Mouse (Mus musculus) ES-CJ7 (cell line): ENCODE results near the gene Gm14137.
A peak's percentile ranks its signal among the peaks of the same experiment; 100 is the strongest.

Experiments used
- DNase-seq: peaks from one replicate; pipeline ENCODE4 v3.0.0; 2011; ENCODE audit warnings: low read depth, low spot score

Gm14137 gene

DNA sequence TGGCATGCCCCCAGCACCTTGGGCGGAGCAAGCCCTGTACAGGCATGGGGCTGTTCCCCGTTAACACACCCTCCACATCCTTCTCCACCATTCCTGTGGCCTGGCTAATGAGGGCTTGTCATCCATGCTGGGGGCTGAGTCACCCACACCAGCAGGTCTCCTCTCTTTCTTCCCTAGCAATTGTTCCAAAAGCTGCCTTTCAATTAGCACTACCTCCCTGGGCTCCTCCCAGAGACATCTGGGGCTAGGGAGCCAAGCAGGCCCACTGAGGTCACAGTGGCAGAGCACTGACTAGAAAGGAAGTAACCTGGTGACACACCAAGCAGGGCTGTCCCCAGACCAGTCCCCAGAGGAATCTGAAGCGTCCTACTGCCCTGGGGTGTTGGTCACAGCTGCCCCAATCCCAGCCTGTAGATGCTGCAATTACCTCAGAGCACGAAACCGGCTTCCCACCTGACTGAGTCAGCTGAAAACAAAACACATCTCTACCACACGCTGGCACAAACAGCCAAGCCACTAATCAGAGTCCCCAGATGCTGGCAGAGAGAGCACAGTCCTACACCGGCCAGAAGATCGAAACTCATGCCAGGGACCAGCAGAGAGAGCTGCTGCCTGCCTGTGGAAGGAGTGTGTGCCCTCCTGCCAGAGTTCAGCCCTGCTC is at the start of gene Gm14137:
Gene Gm14137 (plus strand): TSS at position 519 of the 661 bp plus-strand sequence.
- DNase-seq, result no peak

GRCm38 (mm10) chr2:119136346-119136898 is 37.9 kb upstream of the Gm14137 start:
- no peak for DNase-seq

DNA sequence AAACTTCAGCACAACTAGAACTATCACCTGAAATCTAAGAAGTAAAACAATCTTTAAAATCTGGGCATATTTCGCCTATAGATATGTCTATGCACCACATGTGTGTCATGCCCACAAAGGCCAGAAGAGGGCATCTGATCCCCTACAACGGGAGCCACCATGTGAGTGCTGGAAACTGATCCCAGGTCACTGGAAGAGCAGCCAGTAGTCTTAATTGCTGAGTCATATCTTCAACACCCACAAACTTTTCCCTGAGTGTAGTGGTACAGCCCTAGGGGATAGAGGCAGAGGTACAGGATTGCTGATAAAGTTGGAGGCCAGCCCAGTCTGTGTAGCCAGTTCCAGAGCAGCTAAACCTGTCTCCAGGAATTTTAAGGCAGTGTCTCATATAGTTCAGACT is 29.1 kb upstream of the Gm14137 start:
- peak; percentile 76 for DNase-seq

DNA sequence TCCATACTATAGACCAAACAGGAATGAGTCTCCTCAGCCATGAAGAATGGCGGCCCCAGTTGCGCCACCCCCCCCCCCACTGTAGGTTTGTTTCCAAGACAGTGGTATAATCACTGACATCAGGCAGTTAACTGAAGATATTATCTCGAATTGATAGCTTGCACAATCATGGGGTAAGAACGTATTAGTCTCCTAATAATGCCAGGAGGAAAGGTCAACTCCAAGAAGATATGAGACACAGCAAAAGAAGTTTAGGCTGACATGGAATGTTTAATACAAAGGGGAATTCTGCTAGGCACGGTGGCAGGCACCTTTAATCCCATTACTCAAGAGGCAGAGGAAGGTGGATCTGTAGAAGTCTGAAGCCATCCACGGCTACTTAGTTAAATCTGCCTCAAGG is 27.9 kb upstream of the Gm14137 start:
- DNase-seq, result no peak

DNA sequence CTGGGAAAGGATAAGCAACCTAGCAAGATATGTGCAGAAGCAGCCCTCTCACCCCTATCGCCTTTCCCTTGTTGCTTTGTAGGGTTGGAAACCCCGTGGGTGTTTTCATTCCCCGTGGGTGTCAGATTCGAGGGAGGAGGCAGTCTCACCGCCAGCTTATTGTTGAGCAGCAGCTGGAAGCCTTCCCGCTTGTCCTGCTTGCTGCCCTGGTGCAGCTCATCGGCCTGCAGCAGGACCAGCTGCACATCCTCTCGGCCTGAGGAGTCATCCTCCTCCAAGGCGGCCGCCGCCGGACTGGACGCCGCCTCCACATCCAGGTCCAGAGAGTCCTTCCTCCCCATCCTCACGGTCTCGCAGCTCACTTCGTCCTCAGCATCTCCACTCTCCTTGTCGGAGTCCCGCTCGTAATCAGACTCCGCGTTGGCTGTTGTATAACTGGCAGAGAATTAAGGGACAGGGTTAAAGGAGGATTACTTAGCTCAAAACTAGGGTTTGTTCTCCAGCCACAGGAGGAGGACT is 27.1 kb upstream of the Gm14137 start:
- DNase-seq, result no peak

GRCm38 (mm10) chr2:119147775-119148174 is 26.5 kb upstream of the Gm14137 start:
- no peak for DNase-seq

GRCm38 (mm10) chr2:119152255-119152654 is 22.1 kb upstream of the Gm14137 start:
- DNase-seq, result no peak

DNA sequence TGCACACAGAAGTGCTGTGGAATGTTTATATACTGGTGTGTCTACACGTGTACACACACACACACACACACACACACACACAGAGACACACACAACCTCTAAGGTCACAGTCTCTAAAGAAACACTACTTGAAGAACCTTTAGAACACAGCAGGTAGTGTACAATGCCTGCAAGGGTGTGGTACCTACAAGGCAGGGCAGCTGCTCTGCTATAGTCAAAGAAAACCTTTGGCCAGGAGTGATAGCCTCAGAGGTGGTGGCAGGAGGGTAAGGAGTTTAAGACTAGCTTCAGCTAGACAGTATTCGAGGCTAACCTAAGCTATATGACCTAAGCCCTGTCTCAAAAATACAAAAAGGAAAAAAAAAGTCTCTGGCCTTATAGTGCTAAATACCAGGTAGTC is 19.6 kb upstream of the Gm14137 start:
- no peak for DNase-seq

GRCm38 (mm10) chr2:119155388-119155787 is 18.9 kb upstream of the Gm14137 start:
- DNase-seq, result no peak

DNA sequence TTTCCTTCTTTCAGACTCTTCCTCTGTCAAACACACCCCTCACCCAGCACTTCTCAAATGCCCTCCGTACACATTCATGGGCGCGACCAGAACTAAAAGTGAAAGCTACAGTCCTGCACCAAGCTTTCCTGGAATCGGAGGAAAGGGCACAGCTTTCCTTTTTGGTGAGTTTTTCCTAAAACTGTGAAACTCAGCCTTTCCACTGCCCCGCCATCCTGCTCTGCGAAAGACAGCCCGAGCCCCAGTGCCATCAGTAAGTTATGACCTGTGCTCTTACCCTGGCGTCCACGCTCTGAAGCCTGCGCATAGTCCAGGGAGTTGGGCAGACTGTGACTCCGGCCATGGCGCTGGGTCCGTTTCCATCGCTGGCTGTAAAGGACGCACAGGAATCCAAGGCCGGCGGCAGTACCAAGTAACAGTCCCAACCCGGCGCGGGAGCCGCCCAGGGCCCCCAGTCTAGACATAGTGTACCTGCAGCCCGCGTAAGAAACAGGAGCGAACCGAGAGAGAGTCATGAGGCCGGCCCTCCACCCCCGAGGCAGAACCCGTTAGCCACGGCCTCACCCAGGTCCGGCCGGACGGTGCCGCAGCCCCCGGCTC is 18.1 kb upstream of the Gm14137 start:
- DNase-seq, result no peak

DNA sequence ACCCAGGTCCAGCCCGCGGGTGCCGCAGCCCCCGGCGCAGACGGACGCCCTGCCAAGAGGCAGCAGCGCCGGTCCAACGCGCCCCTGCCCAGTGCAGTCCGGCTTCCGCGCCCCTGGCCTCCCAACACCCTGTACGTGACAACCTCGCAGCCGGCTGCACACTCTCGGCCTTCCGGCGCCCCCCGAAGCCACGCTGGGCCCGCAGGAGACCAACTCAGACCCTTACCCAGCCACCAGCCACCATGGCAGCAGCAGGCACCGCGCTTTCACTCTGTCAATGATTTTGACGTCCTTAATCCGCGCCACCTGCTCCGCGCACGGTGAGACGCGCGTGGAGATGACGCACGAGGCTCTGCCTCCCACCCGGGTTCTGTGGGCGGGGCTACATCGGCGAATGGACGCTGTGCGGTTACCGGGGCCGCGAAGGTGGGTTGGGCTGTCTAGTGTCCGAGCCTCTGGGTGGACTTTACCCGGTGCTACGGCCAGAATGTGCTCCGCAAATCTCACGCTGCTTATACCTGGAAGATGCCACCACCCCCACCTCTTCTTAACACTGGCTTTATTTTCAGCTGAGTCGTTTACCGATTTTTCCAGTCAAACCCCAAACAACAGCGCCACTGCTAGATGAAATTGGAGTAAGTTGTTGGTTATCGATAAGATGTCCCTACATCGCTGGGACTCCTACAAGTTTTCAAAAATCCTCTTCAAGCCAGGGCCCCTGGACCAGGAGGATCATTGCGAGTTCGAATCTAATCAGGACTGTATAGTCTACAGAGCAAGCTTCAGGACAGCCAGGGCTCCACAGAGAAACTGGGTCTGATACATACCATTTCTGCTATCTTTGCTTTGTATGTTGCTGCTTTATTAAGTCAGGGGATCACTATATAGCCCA is 17.4 kb upstream of the Gm14137 start, which contains the start of gene Rmdn3:
Gene Rmdn3 (minus strand): TSS at position 354 of the 892 bp plus-strand sequence.
- peak; percentile 94 for DNase-seq

- no peak for DNase-seq
These were observed 16.5 kb upstream of the Gm14137 start for GRCm38 (mm10) chr2:119157836-119158235.

DNA sequence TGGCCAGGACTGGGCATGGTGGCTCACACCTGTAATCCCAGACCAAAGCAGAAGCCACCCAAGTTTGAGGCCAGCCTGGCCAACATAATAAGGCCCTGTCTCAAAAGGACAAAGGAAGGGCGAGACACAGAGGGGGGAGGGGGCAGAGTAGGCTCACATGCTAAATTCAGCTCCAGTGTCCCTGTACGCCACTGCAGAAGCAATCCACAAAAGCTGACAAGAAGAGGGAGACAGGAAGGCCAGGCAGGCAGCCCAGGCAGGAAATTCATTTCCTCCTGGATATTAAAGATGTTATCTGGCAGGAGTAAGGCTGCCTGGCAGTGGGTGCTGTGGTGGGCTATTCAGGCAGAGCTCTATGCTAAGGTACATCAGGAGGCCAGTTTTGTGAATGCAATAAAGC is 13.1 kb upstream of the Gm14137 start:
- DNase-seq, result no peak

DNA sequence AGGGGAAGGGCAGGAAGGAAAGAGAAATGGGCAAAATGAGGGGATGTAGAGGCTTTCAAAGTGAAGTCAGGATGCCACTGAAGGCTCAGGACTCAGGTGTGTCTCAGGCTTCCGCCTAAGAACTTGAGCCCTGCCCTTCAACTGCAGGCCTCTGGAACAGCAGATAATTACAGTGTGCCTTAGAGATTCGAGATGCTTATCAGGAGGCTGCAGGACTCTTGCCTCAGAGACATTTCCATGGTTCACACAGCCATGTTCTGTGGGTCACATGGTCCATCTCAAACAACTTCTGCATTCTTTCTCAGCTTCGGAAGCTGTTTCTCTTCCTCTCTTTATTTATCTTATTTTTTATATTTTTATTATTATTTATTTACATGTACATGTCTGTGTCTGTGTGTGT is 11.2 kb upstream of the Gm14137 start:
- DNase-seq, result no peak

DNA sequence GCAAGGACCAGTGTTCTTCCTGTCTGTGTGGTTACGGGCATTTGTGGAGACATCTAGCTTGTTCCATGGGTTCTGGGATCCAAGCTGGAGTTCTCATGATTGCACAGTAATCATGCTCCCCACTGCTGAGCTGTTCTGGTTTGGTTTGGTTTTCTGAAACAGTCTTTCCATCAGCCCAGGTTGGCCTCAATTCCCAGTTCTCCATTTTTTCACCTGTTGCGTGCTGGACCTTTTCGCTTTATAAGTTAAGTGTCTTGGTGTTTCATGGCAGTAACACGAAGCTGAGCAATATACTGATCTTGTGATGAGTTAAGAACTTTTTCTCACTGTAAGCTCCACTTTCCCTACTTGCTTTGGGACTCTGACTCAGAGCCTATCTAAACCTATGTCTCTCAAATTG is 10.3 kb upstream of the Gm14137 start:
- DNase-seq, result no peak

GRCm38 (mm10) chr2:119165401-119165800 is 8.9 kb upstream of the Gm14137 start:
- peak; percentile 61 for DNase-seq

DNA sequence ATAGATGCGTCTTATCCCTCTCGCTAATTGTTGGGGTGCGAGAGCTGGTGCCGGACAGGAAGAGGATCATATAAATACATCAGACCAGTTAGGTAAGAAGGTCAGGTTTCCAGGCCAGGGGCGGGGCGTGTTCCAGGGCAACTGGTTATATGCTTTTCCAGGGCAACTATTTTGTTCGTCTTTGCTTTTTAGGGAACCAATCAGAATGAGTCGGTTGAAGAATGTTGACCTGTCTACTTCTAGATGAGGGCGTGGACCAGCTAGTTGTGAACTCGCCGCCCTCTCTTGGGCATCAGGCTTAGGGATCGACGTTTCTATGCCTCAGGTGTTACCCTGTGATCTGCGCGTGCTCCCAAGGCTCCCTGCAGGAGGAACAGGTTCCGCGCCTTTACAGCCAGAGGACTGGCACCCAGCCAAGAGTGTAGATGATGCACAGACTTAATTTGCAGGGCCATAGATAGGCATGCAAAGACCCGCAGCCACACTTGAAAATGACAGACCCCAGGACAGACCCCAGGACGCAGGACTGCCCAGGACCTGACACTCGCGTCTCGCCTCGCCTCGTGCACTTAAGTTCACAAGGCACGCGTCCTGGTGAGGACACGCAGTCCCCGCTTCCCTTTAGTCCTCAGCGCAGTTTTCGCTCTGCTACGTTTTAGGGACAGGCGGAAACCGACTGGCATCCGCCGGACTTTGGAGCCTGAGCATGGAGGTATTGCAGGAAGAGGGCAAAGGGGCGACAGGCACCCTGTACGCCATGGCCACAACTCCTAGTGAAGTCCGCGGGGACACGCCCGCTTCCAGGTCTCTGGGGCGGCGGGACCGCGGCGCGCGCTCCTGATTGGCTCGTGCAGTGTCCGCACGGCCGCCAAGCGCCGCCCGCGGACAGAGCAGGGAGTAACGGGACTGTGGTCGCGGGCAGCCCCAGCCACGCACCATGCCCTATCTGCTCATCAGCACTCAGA is 7.1 kb upstream of the Gm14137 start, which contains the start of gene Gchfr:
Gene Gchfr (plus strand): TSS at position 873 of the 965 bp plus-strand sequence.
- DNase-seq, result peak; percentile 54

GRCm38 (mm10) chr2:119167866-119168256 is 6.4 kb upstream of the Gm14137 start:
- no peak for DNase-seq

DNA sequence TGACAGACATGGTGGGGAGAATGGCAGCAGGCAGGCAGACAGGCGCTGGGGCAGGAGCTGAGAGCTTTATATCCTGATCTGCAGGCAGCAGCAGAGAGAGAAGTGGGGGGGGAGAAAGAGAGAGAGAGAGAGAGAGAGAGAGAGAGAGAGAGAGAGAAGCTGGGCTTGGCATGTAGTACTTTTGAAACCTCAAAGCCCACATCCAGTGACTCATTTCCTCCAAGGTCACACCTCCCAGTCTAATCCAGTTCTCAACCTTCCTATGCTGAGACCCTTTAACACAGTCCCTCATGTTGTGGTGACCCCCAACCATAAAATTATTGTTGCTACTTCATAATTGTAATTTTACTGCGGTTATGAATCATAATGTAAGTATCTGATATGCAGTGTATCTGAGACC is 4.0 kb upstream of the Gm14137 start:
- no peak for DNase-seq

DNA sequence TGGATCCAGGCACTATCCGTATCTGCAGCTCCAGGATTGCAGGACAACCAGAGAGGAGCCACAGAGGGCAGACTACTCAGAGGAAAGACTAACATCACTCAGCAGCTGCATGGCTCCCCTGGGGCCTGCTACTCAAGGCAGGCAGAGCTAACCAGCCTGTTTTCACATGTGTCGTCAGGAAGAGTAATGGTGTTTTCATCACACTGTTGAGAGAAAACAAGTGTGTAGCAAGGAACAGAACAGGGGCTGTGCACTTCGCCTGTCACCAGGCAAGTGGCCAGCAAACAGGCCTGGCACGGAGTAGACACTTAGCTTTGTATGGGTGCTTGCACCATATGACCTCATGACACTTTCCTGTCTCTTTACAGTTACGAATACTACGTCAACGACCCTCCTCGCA is 2.7 kb upstream of the Gm14137 start:
- no peak for DNase-seq

DNA sequence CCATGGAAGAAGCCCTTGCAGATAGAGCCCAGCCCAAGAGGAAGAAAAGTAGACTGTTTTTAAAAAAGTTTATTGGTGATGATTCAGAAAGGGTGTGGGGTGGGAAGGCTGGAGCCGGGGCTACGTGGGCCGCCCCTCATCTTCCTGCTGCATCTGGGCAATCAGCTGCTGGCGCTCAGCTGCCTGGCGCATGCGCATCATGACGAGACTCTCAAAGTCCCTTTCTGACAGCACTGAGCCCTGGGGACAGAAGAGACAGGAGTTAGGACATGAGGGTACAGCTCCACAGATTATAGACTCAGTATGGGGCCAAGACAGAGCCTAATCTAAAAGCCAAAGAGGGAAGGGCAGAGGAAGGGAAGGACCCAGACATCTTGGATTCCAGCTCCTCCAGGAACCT is 1.9 kb upstream of the Gm14137 start:
- no peak for DNase-seq
